Mouse (Mus musculus): ENCODE data around the gene Lbh. TPM values are rescaled to one million over a fixed set of nuclear protein-coding genes. Genes with fewer than 3 reads are reported as not detected.

Lbh gene
- polyA plus RNA-seq, 1 experiment from 2014 or later = 6.4 TPM

DNA sequence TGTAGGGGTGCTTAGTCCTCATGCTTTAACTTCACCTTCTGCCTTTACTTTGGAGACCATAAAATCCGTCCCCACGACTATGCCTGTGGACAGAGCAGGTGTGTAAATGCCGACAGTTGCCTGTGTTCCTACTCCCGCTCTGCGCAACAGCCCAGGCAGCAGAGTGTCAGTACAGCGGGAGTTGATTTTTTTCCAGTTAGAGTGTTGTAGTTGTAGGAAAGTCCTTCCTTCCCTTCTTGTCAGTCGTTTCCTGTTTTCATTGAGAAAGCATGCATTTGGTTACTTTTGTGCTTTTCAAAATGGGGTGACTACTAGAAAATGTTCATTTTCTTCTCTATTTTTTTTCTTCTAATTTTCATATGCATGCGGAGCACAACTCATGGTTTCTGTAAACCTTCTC is 8.9 kb downstream of the Lbh start:
- Histone ChIP-seq H3K27me3 (ENCODE audit: insufficient read depth, low read length) (no peaks in the 10 kb centered on the region), H3K36me3 (ENCODE audit: insufficient read depth) (peaks cover 70% of the 10 kb centered on the region), H3K4me3 (ENCODE audit: low read depth, low read length) (no peak overlapping the region), H3K4me1 (ENCODE audit: insufficient read depth) (peaks cover 3% of the 10 kb centered on the region; the same call in 1 of the 2 replicates), H3K27ac (ENCODE audit: low read depth) (no peak overlapping the region), H3K9ac (no peak overlapping the region), H3K4me2 (no peak overlapping the region), H3K9me3 (ENCODE audit: low read depth, low read length) (peaks cover 1% of the 10 kb centered on the region; the same call in 1 of the 2 replicates)
- TF ChIP-seq CTCF (IDR thresholded peaks at IDR 0.05; ENCODE audit: low read depth) = no peak
- no peak for DNase-seq
- WGBS = 87% methylated on average over 8 of the region's 8 CpGs
- no peak for ATAC-seq (ENCODE audit: insufficient read depth)

DNA sequence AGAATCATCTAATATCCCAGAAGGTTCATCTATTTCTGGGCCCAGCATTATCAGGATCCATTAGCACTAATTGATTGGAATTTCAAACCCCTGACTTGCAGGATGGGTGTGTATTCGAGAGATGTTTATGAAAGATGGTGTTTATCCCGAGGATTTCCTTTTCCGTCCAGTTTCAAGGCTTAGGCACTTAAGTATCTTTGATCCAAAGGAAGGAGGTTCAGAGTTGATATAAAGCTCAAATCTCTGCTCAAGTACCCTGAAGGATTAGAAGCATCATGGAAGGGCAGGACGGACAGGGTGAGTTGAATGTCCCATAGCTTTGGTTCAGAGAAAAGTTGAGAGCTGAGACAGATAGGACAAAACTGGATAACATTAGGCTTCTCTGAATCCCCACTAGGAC is 15.0 kb downstream of the Lbh start:
- no peak overlapping the region for H3K4me2 ChIP-seq
- H3K9ac ChIP-seq = no peak overlapping the region
- no peak for ATAC-seq (ENCODE audit: insufficient read depth)
- peaks cover 6% of the 10 kb centered on the region; the same call in 1 of the 2 replicates for H3K9me3 ChIP-seq (ENCODE audit: low read depth, low read length)
- WGBS = 58% methylated on average over 4 of the region's 4 CpGs
- H3K36me3 ChIP-seq (ENCODE audit: insufficient read depth) = peaks cover 33% of the 10 kb centered on the region
- no peak for DNase-seq
- no peak overlapping the region for H3K4me3 ChIP-seq (ENCODE audit: low read depth, low read length)
- no peak for TF ChIP-seq CTCF (IDR thresholded peaks at IDR 0.05; ENCODE audit: low read depth)
- peaks cover 16% of the 10 kb centered on the region for H3K4me1 ChIP-seq (ENCODE audit: insufficient read depth)
- no peaks in the 10 kb centered on the region for H3K27me3 ChIP-seq (ENCODE audit: insufficient read depth, low read length)
- no peak overlapping the region for H3K27ac ChIP-seq (ENCODE audit: low read depth)

DNA sequence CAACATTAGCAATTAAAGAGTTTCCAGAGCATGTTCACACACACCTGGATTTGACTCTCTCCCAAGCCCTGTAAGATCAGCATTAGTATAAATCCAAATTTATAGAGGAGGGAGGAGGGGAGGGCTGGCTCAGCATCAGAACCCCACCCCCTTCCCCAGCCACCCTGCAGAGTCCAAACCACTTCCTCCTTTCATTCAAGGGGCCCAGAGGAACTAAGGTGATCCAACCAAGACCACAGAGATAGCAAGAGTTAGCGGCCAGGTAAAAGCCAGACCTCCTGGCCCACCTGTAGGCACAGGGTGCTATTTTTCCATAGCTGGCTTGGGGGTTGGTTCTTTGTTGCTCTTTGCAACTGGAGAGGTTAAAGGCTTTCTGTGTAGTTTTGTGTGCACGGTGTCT is 16.0 kb downstream of the Lbh start:
- 69% methylated on average over 2 of the region's 2 CpGs for WGBS
- Histone ChIP-seq H3K4me2 (no peak overlapping the region), H3K36me3 (ENCODE audit: insufficient read depth) (peaks cover 29% of the 10 kb centered on the region), H3K9ac (no peak overlapping the region), H3K27ac (ENCODE audit: low read depth) (no peak overlapping the region), H3K9me3 (ENCODE audit: low read depth, low read length) (peaks cover 6% of the 10 kb centered on the region; the same call in 1 of the 2 replicates), H3K27me3 (ENCODE audit: insufficient read depth, low read length) (no peaks in the 10 kb centered on the region), H3K4me3 (ENCODE audit: low read depth, low read length) (no peak overlapping the region), H3K4me1 (ENCODE audit: insufficient read depth) (peaks cover 22% of the 10 kb centered on the region)
- no peak for ATAC-seq (ENCODE audit: insufficient read depth)
- no peak for TF ChIP-seq CTCF (IDR thresholded peaks at IDR 0.05; ENCODE audit: low read depth)
- no peak for DNase-seq

DNA sequence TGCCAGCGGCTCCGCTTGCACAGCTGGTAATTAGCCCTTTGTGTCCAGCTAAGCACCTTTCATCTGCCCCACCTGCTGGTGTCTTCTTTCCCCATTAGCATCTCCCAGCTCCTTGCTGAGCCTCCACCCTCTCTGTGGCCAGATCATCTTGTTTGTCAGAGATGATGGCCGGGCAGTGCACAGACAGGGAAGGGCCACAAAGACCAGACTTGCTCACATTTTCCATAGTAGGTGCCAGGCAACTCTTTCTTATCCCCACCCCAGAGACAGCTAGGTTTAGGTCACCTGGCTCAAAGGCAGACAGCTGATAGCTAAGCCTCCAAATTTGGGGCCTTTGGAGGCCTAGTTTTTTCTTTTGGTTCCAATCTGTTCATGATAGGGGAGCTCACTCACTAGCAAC is 16.5 kb downstream of the Lbh start:
- Histone ChIP-seq H3K4me2 (no peak overlapping the region), H3K27me3 (ENCODE audit: insufficient read depth, low read length) (no peaks in the 10 kb centered on the region), H3K4me1 (ENCODE audit: insufficient read depth) (peaks cover 22% of the 10 kb centered on the region), H3K36me3 (ENCODE audit: insufficient read depth) (peaks cover 30% of the 10 kb centered on the region), H3K9me3 (ENCODE audit: low read depth, low read length) (peaks cover 6% of the 10 kb centered on the region; the same call in 1 of the 2 replicates), H3K4me3 (ENCODE audit: low read depth, low read length) (no peak overlapping the region), H3K27ac (ENCODE audit: low read depth) (peak overlapping the region; percentile 24; the same call in 1 of the 2 replicates), H3K9ac (no peak overlapping the region)
- WGBS = 55% methylated on average over 3 of the region's 3 CpGs
- ATAC-seq (ENCODE audit: insufficient read depth) (no peak), DNase-seq (no peak)
- TF ChIP-seq CTCF (IDR thresholded peaks at IDR 0.05; ENCODE audit: low read depth) = no peak

DNA sequence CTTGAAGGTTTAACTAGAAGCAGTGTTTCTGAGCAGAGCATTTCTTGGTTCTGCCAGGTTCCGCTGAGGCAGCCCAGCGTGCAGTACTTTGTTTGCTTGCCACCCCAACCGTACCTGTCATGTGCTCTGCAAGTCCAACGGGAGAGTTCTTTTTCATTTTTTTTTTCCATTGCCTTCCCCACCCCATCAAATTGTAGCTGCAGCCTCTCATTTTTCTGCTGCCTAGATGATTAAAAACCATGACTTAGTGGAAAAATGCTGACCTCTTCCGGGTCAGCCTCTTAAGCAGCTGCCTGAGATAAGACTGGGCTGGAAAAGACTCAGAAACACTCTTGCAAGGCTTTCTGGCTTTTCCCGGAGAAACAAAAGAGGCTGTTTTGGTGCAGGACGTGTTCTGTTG is 17.8 kb downstream of the Lbh start:
- H3K9me3 ChIP-seq (ENCODE audit: low read depth, low read length) = peaks cover 6% of the 10 kb centered on the region; the same call in 1 of the 2 replicates
- no peak overlapping the region; the same call in 1 of the 2 replicates for H3K4me2 ChIP-seq
- no peak for TF ChIP-seq CTCF (IDR thresholded peaks at IDR 0.05; ENCODE audit: low read depth)
- H3K36me3 ChIP-seq (ENCODE audit: insufficient read depth) = peaks cover 38% of the 10 kb centered on the region
- H3K27me3 ChIP-seq (ENCODE audit: insufficient read depth, low read length) = no peaks in the 10 kb centered on the region
- no peak overlapping the region for H3K9ac ChIP-seq
- no peak overlapping the region for H3K4me3 ChIP-seq (ENCODE audit: low read depth, low read length)
- peaks cover 22% of the 10 kb centered on the region for H3K4me1 ChIP-seq (ENCODE audit: insufficient read depth)
- peak overlapping the region; percentile 51; the same call in 1 of the 2 replicates for H3K27ac ChIP-seq (ENCODE audit: low read depth)
- WGBS = 20% methylated on average over 7 of the region's 7 CpGs
- peak; percentile 88 for DNase-seq
- ATAC-seq (ENCODE audit: insufficient read depth) = 0 out of 2 replicates have a peak, but pooled peaks have one; percentile 24

DNA sequence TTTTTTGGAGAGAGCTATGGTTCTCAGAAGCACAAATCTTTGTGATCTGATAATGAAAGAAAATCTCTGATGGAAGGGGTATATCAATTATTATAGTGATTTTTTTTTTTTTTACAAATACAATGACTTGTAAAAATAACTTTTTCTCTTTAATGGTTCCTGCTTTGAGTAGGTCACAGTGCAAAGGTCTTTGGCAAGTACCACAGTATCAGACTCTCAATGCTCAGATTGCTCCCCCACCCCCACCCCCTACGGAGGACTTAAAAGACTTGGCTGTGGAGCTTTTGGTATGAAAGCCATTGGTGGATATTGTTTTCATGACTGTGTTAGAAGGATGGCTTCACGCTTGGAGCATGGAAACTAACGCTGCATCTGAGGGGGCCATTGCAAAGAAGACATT is 18.2 kb downstream of the Lbh start:
- TF ChIP-seq CTCF (IDR thresholded peaks at IDR 0.05; ENCODE audit: low read depth) = no peak
- 50% methylated on average over 3 of the region's 3 CpGs for WGBS
- DNase-seq (no peak), ATAC-seq (ENCODE audit: insufficient read depth) (0 out of 2 replicates have a peak, but pooled peaks have one; percentile 16)
- Histone ChIP-seq H3K36me3 (ENCODE audit: insufficient read depth) (peaks cover 41% of the 10 kb centered on the region), H3K9me3 (ENCODE audit: low read depth, low read length) (peaks cover 6% of the 10 kb centered on the region; the same call in 1 of the 2 replicates), H3K4me2 (no peak overlapping the region), H3K27me3 (ENCODE audit: insufficient read depth, low read length) (no peaks in the 10 kb centered on the region), H3K4me3 (ENCODE audit: low read depth, low read length) (no peak overlapping the region), H3K9ac (no peak overlapping the region), H3K27ac (ENCODE audit: low read depth) (no peak overlapping the region), H3K4me1 (ENCODE audit: insufficient read depth) (peaks cover 22% of the 10 kb centered on the region)

DNA sequence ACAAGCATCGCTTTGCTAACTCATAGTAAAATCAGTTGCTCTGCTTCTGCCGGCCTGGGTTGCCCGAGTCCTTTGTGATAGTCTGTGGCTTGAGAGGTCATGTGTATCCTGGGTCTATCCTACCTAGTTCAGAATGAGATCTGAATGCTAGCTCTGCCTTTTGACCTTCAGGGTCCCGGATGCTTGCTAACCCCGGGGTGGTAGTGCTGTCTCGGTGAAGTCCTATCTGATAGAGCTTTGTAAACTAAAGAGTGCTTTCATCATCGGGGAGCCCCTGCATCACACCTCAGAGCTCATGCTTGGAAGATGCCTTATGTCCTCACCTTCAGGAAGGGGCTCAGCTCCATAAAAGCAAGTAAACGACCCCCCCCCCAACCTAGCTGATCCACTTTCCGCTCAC is 19.1 kb downstream of the Lbh start:
- Histone ChIP-seq H3K4me3 (ENCODE audit: low read depth, low read length) (no peak overlapping the region), H3K36me3 (ENCODE audit: insufficient read depth) (peaks cover 41% of the 10 kb centered on the region), H3K27ac (ENCODE audit: low read depth) (no peak overlapping the region), H3K9me3 (ENCODE audit: low read depth, low read length) (peaks cover 3% of the 10 kb centered on the region; the same call in 1 of the 2 replicates), H3K4me2 (no peak overlapping the region), H3K4me1 (ENCODE audit: insufficient read depth) (peaks cover 22% of the 10 kb centered on the region), H3K9ac (no peak overlapping the region), H3K27me3 (ENCODE audit: insufficient read depth, low read length) (no peaks in the 10 kb centered on the region)
- ATAC-seq (ENCODE audit: insufficient read depth) (no peak), DNase-seq (no peak)
- no peak for TF ChIP-seq CTCF (IDR thresholded peaks at IDR 0.05; ENCODE audit: low read depth)
- 60% methylated on average over 9 of the region's 9 CpGs for WGBS

All from lung, embryonic 14.5 days (tissue).